In genomic region chr8:106511065-106511501, GRCm38 (mm10) we compare ENCODE assay signal across 8 mouse cellular contexts. TPM values are rescaled to one million over a fixed set of nuclear protein-coding genes. Genes with fewer than 3 reads are reported as not detected.
DNase-seq lines count a peak whose midpoint lies in the region; ATAC-seq lines count a peak whose summit lies in the region.

No protein-coding gene starts in this region.

- H3K27ac ChIP-seq in kidney, embryonic 14.5 days (ENCODE audit: low read depth, low read length): peak overlapping the region; percentile 87
- H3K27ac ChIP-seq in forebrain, embryonic 11.5 days (ENCODE audit: low read depth, low read length): no peak overlapping the region
- H3K27ac ChIP-seq in neural tube, embryonic 11.5 days (ENCODE audit: low read depth, low read length): peak overlapping the region; percentile 39; the same call in 1 of the 2 replicates

- peak; percentile 57 for ATAC-seq in kidney, embryonic 14.5 days (ENCODE audit: low FRiP score, low TSS enrichment)
- no peak for ATAC-seq in forebrain, embryonic 11.5 days (replicated peaks; ENCODE audit: low FRiP score)
- no peak for ATAC-seq in neural tube, embryonic 11.5 days (ENCODE audit: insufficient read depth, low FRiP score, low TSS enrichment)

- peak overlapping the region; percentile 69 for H3K9ac ChIP-seq in kidney, embryonic 14.5 days (ENCODE audit: low read depth, low read length)
- peak overlapping the region; percentile 24 for H3K9ac ChIP-seq in forebrain, embryonic 11.5 days (ENCODE audit: low read length)
- H3K9ac ChIP-seq in neural tube, embryonic 11.5 days (ENCODE audit: low read length): peak overlapping the region; percentile 37

- H3K4me3 ChIP-seq in kidney, embryonic 14.5 days (ENCODE audit: low read length): peak overlapping the region; percentile 52
- H3K4me3 ChIP-seq in forebrain, embryonic 11.5 days (ENCODE audit: low read depth, low read length): peak overlapping the region; percentile 33
- H3K4me3 ChIP-seq in neural tube, embryonic 11.5 days (ENCODE audit: low read depth, low read length): peak overlapping the region; percentile 35

- DNase-seq in kidney, adult 11 months: no peak
- DNase-seq in forebrain, embryonic 11.5 days (ENCODE audit: low spot score): peak; percentile 59
- peak; percentile 50 to 66 for DNase-seq in kidney, postnatal 4 days
- no peak for DNase-seq in neural tube, embryonic 11.5 days (ENCODE audit: low spot score)
- DNase-seq in natural killer cell, adult 2 months (ENCODE audit: low spot score in 2 of 2): no peak
- no peak for DNase-seq in thymus, postnatal 25 days
- DNase-seq in adipocyte (ENCODE audit: low spot score): no peak

- H3K4me1 ChIP-seq in kidney, embryonic 14.5 days (ENCODE audit: control insufficient read depth, insufficient read depth, low read length): peaks cover 26% of the 10 kb centered on the region
- peaks cover 17% of the 10 kb centered on the region for H3K4me1 ChIP-seq in forebrain, embryonic 11.5 days (replicated peaks; ENCODE audit: control insufficient read depth, insufficient read depth, low read length)
- H3K4me1 ChIP-seq in neural tube, embryonic 11.5 days (ENCODE audit: control insufficient read depth, insufficient read depth, low read length): peaks cover 24% of the 10 kb centered on the region

- WGBS in kidney, embryonic 14.5 days: under 1% methylated on average over 22 of the region's 22 CpGs
- WGBS in forebrain, embryonic 11.5 days: under 1% methylated on average over 22 of the region's 22 CpGs
- 4% methylated on average over 22 of the region's 22 CpGs for WGBS in neural tube, embryonic 11.5 days

- peak overlapping the region; percentile 51 for H3K4me2 ChIP-seq in kidney, embryonic 14.5 days (replicated peaks; ENCODE audit: low read depth, low read length)
- H3K4me2 ChIP-seq in forebrain, embryonic 11.5 days (ENCODE audit: low read depth, low read length, severe bottlenecking): peak overlapping the region; percentile 48
- H3K4me2 ChIP-seq in neural tube, embryonic 11.5 days (ENCODE audit: low read depth): peak overlapping the region; percentile 59

- peaks cover 8% of the 10 kb centered on the region; the same call in 1 of the 2 replicates for H3K27me3 ChIP-seq in kidney, embryonic 14.5 days (ENCODE audit: control insufficient read depth, insufficient read depth, low read length)
- peaks cover 51% of the 10 kb centered on the region for H3K27me3 ChIP-seq in forebrain, embryonic 11.5 days (ENCODE audit: control insufficient read depth, insufficient read depth, low read length)
- peaks cover 42% of the 10 kb centered on the region for H3K27me3 ChIP-seq in neural tube, embryonic 11.5 days (ENCODE audit: control insufficient read depth, insufficient read depth, low read length)

- H3K36me3 ChIP-seq in kidney, embryonic 14.5 days (ENCODE audit: control insufficient read depth, insufficient read depth, low read length): no peaks in the 10 kb centered on the region
- no peaks in the 10 kb centered on the region for H3K36me3 ChIP-seq in forebrain, embryonic 11.5 days (ENCODE audit: control insufficient read depth, insufficient read depth, low read length)
- no peaks in the 10 kb centered on the region for H3K36me3 ChIP-seq in neural tube, embryonic 11.5 days (ENCODE audit: control insufficient read depth, insufficient read depth, low read length)

- no peaks in the 10 kb centered on the region for H3K9me3 ChIP-seq in kidney, embryonic 14.5 days (ENCODE audit: control insufficient read depth, low read length)
- H3K9me3 ChIP-seq in forebrain, embryonic 11.5 days (ENCODE audit: control insufficient read depth, low read length): no peaks in the 10 kb centered on the region
- no peaks in the 10 kb centered on the region for H3K9me3 ChIP-seq in neural tube, embryonic 11.5 days (ENCODE audit: control insufficient read depth, low read length)

RNA-seq across cellular contexts. Expression of gene Cdh3, which starts 0.4 kb away (rescaled TPM):
- polyA plus RNA-seq in kidney, embryonic 14.5 days (2014; fragmentation: Nextera tagmentation; extraction: Ambion mirVana): 18.2 and 21.1 TPM in 2 replicates
- polyA plus RNA-seq in forebrain, embryonic 11.5 days (2014; fragmentation: Nextera tagmentation; extraction: Ambion mirVana): 3.8 and 4.8 TPM in 2 replicates
- 5.4 and 7.5 TPM in 2 replicates for polyA plus RNA-seq in neural tube, embryonic 11.5 days (2014; fragmentation: Nextera tagmentation; extraction: Ambion mirVana)

RNA-seq across cellular contexts. Expression of gene 6030452D12Rik, which starts 10.8 kb away (rescaled TPM):
- polyA plus RNA-seq in kidney, embryonic 14.5 days (2014; fragmentation: Nextera tagmentation; extraction: Ambion mirVana): not detected in 2 replicates
- polyA plus RNA-seq in forebrain, embryonic 11.5 days (2014; fragmentation: Nextera tagmentation; extraction: Ambion mirVana): not detected in 2 replicates
- not detected in 2 replicates for polyA plus RNA-seq in neural tube, embryonic 11.5 days (2014; fragmentation: Nextera tagmentation; extraction: Ambion mirVana)

Comparison
In these comparisons a context has a peak if more than half of its experiments do, and no peak if none do; other contexts are left out.
1. DNase-seq: peak in forebrain, embryonic 11.5 days (single experiment) and kidney, postnatal 4 days (2 of 2); none in kidney, adult 11 months (single experiment), neural tube, embryonic 11.5 days (single experiment), natural killer cell, adult 2 months (0 of 2), thymus, postnatal 25 days (single experiment) and adipocyte (single experiment).
2. Peak in every context shown above with its lines, with median percentiles within 50 percentile points of each other: H3K4me2 ChIP-seq, H3K4me3 ChIP-seq and H3K9ac ChIP-seq.